16 mouse cellular contexts compared by ENCODE assay signal in genomic region chr5:74711988-74712387, GRCm38 (mm10).
"Had no signal": no experiment of that assay in that cellular context is flagged by ENCODE, and none has a peak within 500 bp of the region (broad histone marks: within the 10 kb centered on the region; RNA-seq: fewer than 3 reads in every experiment).

No protein-coding gene starts in this region.

- H3K36me3 ChIP-seq: neural tube, embryonic 13.5 days; neural tube, embryonic 15.5 days; stomach, embryonic 15.5 days had no signal

- DNase-seq: retina, postnatal 1 day; right cerebral cortex, adult 18-20 months; right cerebral cortex, postnatal 14 days; right cerebral cortex, postnatal 25 days; right cerebral cortex, postnatal 4 days; spleen, adult 18-20 months; thymus, adult 18-20 months; thymus, adult 2 months; thymus, postnatal 14 days; thymus, postnatal 25 days; thymus, postnatal 36 days; thymus, postnatal 4 days had no signal

- H3K4me1 ChIP-seq: neural tube, embryonic 13.5 days; neural tube, embryonic 15.5 days; stomach, embryonic 15.5 days had no signal

- H3K4me3 ChIP-seq: neural tube, embryonic 13.5 days; neural tube, embryonic 15.5 days; stomach, embryonic 15.5 days had no signal

- H3K9ac ChIP-seq: neural tube, embryonic 13.5 days; neural tube, embryonic 15.5 days; stomach, embryonic 15.5 days had no signal

- H3K27me3 ChIP-seq: neural tube, embryonic 13.5 days; neural tube, embryonic 15.5 days; stomach, embryonic 15.5 days had no signal

- H3K4me2 ChIP-seq: neural tube, embryonic 13.5 days; neural tube, embryonic 15.5 days; stomach, embryonic 15.5 days had no signal

- H3K27ac ChIP-seq: neural tube, embryonic 13.5 days; neural tube, embryonic 15.5 days; stomach, embryonic 15.5 days; stomach, postnatal 0 days had no signal

- H3K9me3 ChIP-seq: neural tube, embryonic 13.5 days; neural tube, embryonic 15.5 days; stomach, embryonic 15.5 days had no signal
